Mouse (Mus musculus): Measurements from ENCODE around the gene Tmem259. TPM values are rescaled to one million over a fixed set of nuclear protein-coding genes. Genes with fewer than 3 reads are reported as not detected.

Gene Tmem259
- polyA plus RNA-seq, 1 experiment from 2014 or later, result 17.2 TPM

- Histone ChIP-seq H3K36me3 (peaks cover 75% of the 10 kb centered on the region), H3K4me1 (peaks cover 69% of the 10 kb centered on the region)
- 84% methylated on average over 8 of the region's 8 CpGs for WGBS (ENCODE audit: insufficient replicate concordance)
Measured at GRCm38 (mm10) chr10:80022806-80023205, 38.7 kb upstream of the Tmem259 start.

GRCm38 (mm10) chr10:80022164-80022563 lies 38.0 kb upstream of the Tmem259 start:
- H3K4me2 ChIP-seq, result no peak overlapping the region
- WGBS (ENCODE audit: insufficient replicate concordance), result 87% methylated on average over 12 of the region's 12 CpGs
- peaks cover 69% of the 10 kb centered on the region for H3K4me1 ChIP-seq
- no peak overlapping the region for H3K9ac ChIP-seq
- no peak overlapping the region for H3K4me3 ChIP-seq
- no peaks in the 10 kb centered on the region for H3K9me3 ChIP-seq (replicated peaks)
- no peaks in the 10 kb centered on the region for H3K27me3 ChIP-seq (replicated peaks)
- ATAC-seq, result no peak
- peaks cover 69% of the 10 kb centered on the region for H3K36me3 ChIP-seq
- no peak overlapping the region for H3K27ac ChIP-seq

More at GRCm38 (mm10) chr10:80022806-80023205, 38.7 kb upstream of the Tmem259 start:
- H3K27me3 ChIP-seq (replicated peaks), result no peaks in the 10 kb centered on the region
- no peak for ATAC-seq
- no peak overlapping the region for H3K27ac ChIP-seq
- no peaks in the 10 kb centered on the region for H3K9me3 ChIP-seq (replicated peaks)
- no peak overlapping the region for H3K4me2 ChIP-seq
- H3K9ac ChIP-seq, result no peak overlapping the region
- no peak overlapping the region for H3K4me3 ChIP-seq

GRCm38 (mm10) chr10:80021320-80021641 lies 37.2 kb upstream of the Tmem259 start:
- H3K27ac ChIP-seq, result no peak overlapping the region
- H3K4me3 ChIP-seq, result no peak overlapping the region
- H3K27me3 ChIP-seq (replicated peaks), result no peaks in the 10 kb centered on the region
- H3K9ac ChIP-seq, result no peak overlapping the region
- ATAC-seq, result no peak
- peaks cover 60% of the 10 kb centered on the region for H3K36me3 ChIP-seq
- no peaks in the 10 kb centered on the region for H3K9me3 ChIP-seq (replicated peaks)
- H3K4me2 ChIP-seq, result no peak overlapping the region
- peaks cover 74% of the 10 kb centered on the region for H3K4me1 ChIP-seq
- WGBS (ENCODE audit: insufficient replicate concordance), result 86% methylated on average over 13 of the region's 13 CpGs

- Histone ChIP-seq H3K4me1 (peaks cover 74% of the 10 kb centered on the region), H3K9me3 (replicated peaks) (no peaks in the 10 kb centered on the region), H3K27me3 (replicated peaks) (no peaks in the 10 kb centered on the region), H3K4me2 (peak overlapping the region; percentile 73; the same call in 1 of the 2 replicates), H3K27ac (no peak overlapping the region), H3K9ac (no peak overlapping the region), H3K4me3 (no peak overlapping the region), H3K36me3 (peaks cover 59% of the 10 kb centered on the region)
- ATAC-seq, result no peak
- 80% methylated on average over 18 of the region's 18 CpGs for WGBS (ENCODE audit: insufficient replicate concordance)
Measured at GRCm38 (mm10) chr10:80020603-80021319, 36.6 kb upstream of the Tmem259 start.

- no peak for ATAC-seq
- H3K27me3 ChIP-seq (replicated peaks), result peaks cover 1% of the 10 kb centered on the region; the same call in 1 of the 2 replicates
- no peak overlapping the region; the same call in 1 of the 2 replicates for H3K4me3 ChIP-seq
- no peaks in the 10 kb centered on the region for H3K9me3 ChIP-seq (replicated peaks)
- H3K27ac ChIP-seq, result peak overlapping the region; percentile 32; the same call in 1 of the 2 replicates
- no peak overlapping the region for H3K9ac ChIP-seq
- H3K4me2 ChIP-seq, result peak overlapping the region; percentile 73
- H3K36me3 ChIP-seq, result peaks cover 59% of the 10 kb centered on the region
- peaks cover 73% of the 10 kb centered on the region for H3K4me1 ChIP-seq
- WGBS (ENCODE audit: insufficient replicate concordance), result 67% methylated on average over 11 of the region's 11 CpGs
Measured at GRCm38 (mm10) chr10:80020191-80020590, 36.1 kb upstream of the Tmem259 start.

- Histone ChIP-seq H3K36me3 (peaks cover 59% of the 10 kb centered on the region), H3K4me3 (peak overlapping the region; percentile 35), H3K4me2 (peak overlapping the region; percentile 73), H3K27me3 (replicated peaks) (peaks cover 7% of the 10 kb centered on the region), H3K9me3 (replicated peaks) (no peaks in the 10 kb centered on the region), H3K27ac (peak overlapping the region; percentile 84), H3K9ac (peak overlapping the region; percentile 56), H3K4me1 (peaks cover 73% of the 10 kb centered on the region)
- 56% methylated on average over 20 of the region's 20 CpGs for WGBS (ENCODE audit: insufficient replicate concordance)
- ATAC-seq, result peak; percentile 40
Measured at GRCm38 (mm10) chr10:80019471-80020131, 35.5 kb upstream of the Tmem259 start.

GRCm38 (mm10) chr10:80018739-80019297 lies 34.7 kb upstream of the Tmem259 start:
- peak overlapping the region; percentile 73 for H3K4me2 ChIP-seq
- H3K9me3 ChIP-seq (replicated peaks), result no peaks in the 10 kb centered on the region
- peaks cover 62% of the 10 kb centered on the region for H3K36me3 ChIP-seq
- peak; percentile 74 for ATAC-seq
- H3K27ac ChIP-seq, result peak overlapping the region; percentile 84
- peaks cover 73% of the 10 kb centered on the region for H3K4me1 ChIP-seq
- H3K27me3 ChIP-seq (replicated peaks), result peaks cover 15% of the 10 kb centered on the region
- H3K4me3 ChIP-seq, result peak overlapping the region; percentile 35
- H3K9ac ChIP-seq, result peak overlapping the region; percentile 56
- 8% methylated on average over 13 of the region's 15 CpGs for WGBS (ENCODE audit: insufficient replicate concordance)

- Histone ChIP-seq H3K9me3 (replicated peaks) (no peaks in the 10 kb centered on the region), H3K27ac (peak overlapping the region; percentile 85), H3K36me3 (peaks cover 65% of the 10 kb centered on the region), H3K9ac (peak overlapping the region; percentile 70), H3K27me3 (replicated peaks) (peaks cover 24% of the 10 kb centered on the region), H3K4me1 (peaks cover 69% of the 10 kb centered on the region), H3K4me3 (peak overlapping the region; percentile 62), H3K4me2 (peak overlapping the region; percentile 82)
- WGBS (ENCODE audit: insufficient replicate concordance), result 37% methylated on average over 14 of the region's 14 CpGs
- no peak for ATAC-seq
Measured at GRCm38 (mm10) chr10:80017771-80018170, 33.6 kb upstream of the Tmem259 start.

GRCm38 (mm10) chr10:80017361-80017760 lies 33.2 kb upstream of the Tmem259 start:
- 8% methylated on average over 3 of the region's 3 CpGs for WGBS (ENCODE audit: insufficient replicate concordance)
- peaks cover 65% of the 10 kb centered on the region for H3K36me3 ChIP-seq
- H3K4me1 ChIP-seq, result peaks cover 68% of the 10 kb centered on the region
- peaks cover 24% of the 10 kb centered on the region for H3K27me3 ChIP-seq (replicated peaks)
- H3K4me2 ChIP-seq, result peak overlapping the region; percentile 82
- peak overlapping the region; percentile 85 for H3K27ac ChIP-seq
- H3K4me3 ChIP-seq, result peak overlapping the region; percentile 62
- peak; percentile 31; the same call in 1 of the 2 replicates for ATAC-seq
- H3K9ac ChIP-seq, result peak overlapping the region; percentile 70
- H3K9me3 ChIP-seq (replicated peaks), result no peaks in the 10 kb centered on the region

- H3K4me3 ChIP-seq, result peak overlapping the region; percentile 62
- H3K4me1 ChIP-seq, result peaks cover 68% of the 10 kb centered on the region
- H3K9me3 ChIP-seq (replicated peaks), result no peaks in the 10 kb centered on the region
- peaks cover 65% of the 10 kb centered on the region for H3K36me3 ChIP-seq
- H3K27me3 ChIP-seq (replicated peaks), result peaks cover 24% of the 10 kb centered on the region
- ATAC-seq, result peak; percentile 21
- H3K4me2 ChIP-seq, result peak overlapping the region; percentile 82
- peak overlapping the region; percentile 85 for H3K27ac ChIP-seq
- H3K9ac ChIP-seq, result peak overlapping the region; percentile 70
- WGBS (ENCODE audit: insufficient replicate concordance), result 33% methylated on average over 10 of the region's 10 CpGs
Measured at GRCm38 (mm10) chr10:80016931-80017330, 32.8 kb upstream of the Tmem259 start.

GRCm38 (mm10) chr10:80016511-80016910 lies 32.4 kb upstream of the Tmem259 start, which contains the start of gene Arhgap45:
Gene Arhgap45 (plus strand): TSS chr10:80016653.
- peak within 1 kb of the TSS; percentile 62 for H3K4me3 ChIP-seq
- peak; percentile 74 for ATAC-seq
- peak within 1 kb of the TSS; percentile 85 for H3K27ac ChIP-seq
- H3K36me3 ChIP-seq, result peaks cover 65% of the 10 kb centered on the region
- H3K27me3 ChIP-seq (replicated peaks), result peaks cover 24% of the 10 kb centered on the region
- H3K4me1 ChIP-seq, result peaks cover 68% of the 10 kb centered on the region
- peak within 1 kb of the TSS; percentile 70 for H3K9ac ChIP-seq
- peak within 1 kb of the TSS; percentile 82 for H3K4me2 ChIP-seq
- H3K9me3 ChIP-seq (replicated peaks), result no peaks in the 10 kb centered on the region
- 18% methylated on average over 11 of the region's 11 CpGs for WGBS (ENCODE audit: insufficient replicate concordance)

- Histone ChIP-seq H3K9me3 (replicated peaks) (peaks cover 7% of the 10 kb centered on the region), H3K36me3 (peaks cover 65% of the 10 kb centered on the region), H3K4me3 (no peak overlapping the region), H3K27me3 (replicated peaks) (peaks cover 24% of the 10 kb centered on the region), H3K9ac (peak overlapping the region; percentile 70; the same call in 1 of the 2 replicates), H3K27ac (peak overlapping the region; percentile 85), H3K4me2 (no peak overlapping the region), H3K4me1 (peaks cover 65% of the 10 kb centered on the region)
- ATAC-seq, result no peak
- WGBS (ENCODE audit: insufficient replicate concordance), result 75% methylated on average over 10 of the region's 10 CpGs
Measured at GRCm38 (mm10) chr10:80015583-80015982, 31.5 kb upstream of the Tmem259 start.

All from liver, embryonic 12.5 days (tissue).